Mouse (Mus musculus): ENCODE measurements around the gene Kiz. TPM values are rescaled to one million over a fixed set of nuclear protein-coding genes. Genes with fewer than 3 reads are reported as not detected.

The Kiz gene
- polyA plus RNA-seq, 1 experiment, result 9.6 TPM

DNA sequence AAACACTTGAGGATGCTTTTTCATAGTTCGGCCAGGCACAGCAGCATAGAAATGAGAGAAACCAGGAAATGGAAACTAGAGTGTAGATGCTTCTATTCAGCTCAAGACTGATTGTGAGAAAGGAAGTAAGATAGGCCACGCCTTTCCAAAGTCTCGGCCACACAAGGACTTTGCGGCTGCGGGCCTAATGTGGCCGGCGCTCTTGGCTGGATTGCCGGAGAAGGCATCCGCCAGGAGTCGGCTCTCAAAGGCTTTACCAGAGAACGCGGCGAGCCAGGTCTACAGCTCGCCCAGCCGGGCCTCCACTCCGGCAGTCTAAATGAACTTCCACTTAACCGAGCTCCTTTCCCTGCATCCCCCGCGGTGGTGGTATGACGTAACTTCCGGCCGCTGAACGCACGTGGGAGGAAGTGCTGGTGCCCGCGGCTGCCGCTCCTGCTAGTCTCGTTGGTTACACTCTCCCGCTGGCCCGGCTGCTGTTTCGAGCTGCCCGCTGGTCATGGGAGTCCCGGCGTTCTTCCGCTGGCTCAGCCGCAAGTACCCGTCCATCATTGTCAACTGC is 157.0 kb downstream of the Kiz start, which contains the start of gene Xrn2:
TSS of gene Xrn2 (plus strand) at position 374 of the 562 bp plus-strand sequence.
- no peak for TF ChIP-seq TCF12 (IDR thresholded peaks at IDR 0.05; ENCODE audit: insufficient read depth, poor library complexity, severe bottlenecking)
- TF ChIP-seq POLR2A (IDR thresholded peaks at IDR 0.05; ENCODE audit: insufficient read length, low read depth), result peak; percentile 88
- TF ChIP-seq CEBPB (IDR thresholded peaks at IDR 0.05; ENCODE audit: insufficient read depth, poor library complexity, severe bottlenecking), result no peak
- TF ChIP-seq REST (IDR thresholded peaks at IDR 0.05; ENCODE audit: insufficient read depth, insufficient read length), result no peak
- TF ChIP-seq E2F4 (IDR thresholded peaks at IDR 0.05; ENCODE audit: insufficient read depth), result no peak
- TF ChIP-seq SRF (IDR thresholded peaks at IDR 0.05; ENCODE audit: control insufficient read depth, insufficient read length, low read depth), result no peak
- TF ChIP-seq MAX (IDR thresholded peaks at IDR 0.05; ENCODE audit: low read depth), result no peak
- TF ChIP-seq MYOG (IDR thresholded peaks at IDR 0.05; ENCODE audit: control insufficient read depth in 1 of 3, insufficient read depth in 1 of 3, insufficient read length in 2 of 3, low read depth in 2 of 3), result no peak
- peak; percentile 79 for TF ChIP-seq USF1 (IDR thresholded peaks at IDR 0.05; ENCODE audit: low read depth)
- TF ChIP-seq POLR2AphosphoS2 (IDR thresholded peaks at IDR 0.05; ENCODE audit: insufficient read length, low read depth), result peak; percentile 78
- no peaks in the 10 kb centered on the region for H3K36me3 ChIP-seq (ENCODE audit: control insufficient read depth, insufficient read depth)
- H3K4me3 ChIP-seq, result peak within 1 kb of the TSS; percentile 93
- H3K79me2 ChIP-seq (ENCODE audit: control insufficient read depth, insufficient read depth), result peaks cover 43% of the 10 kb centered on the region
- peak within 1 kb of the TSS; percentile 99 for H3K4me2 ChIP-seq (ENCODE audit: low read depth)
- no peaks in the 10 kb centered on the region for H3K27me3 ChIP-seq (ENCODE audit: control insufficient read depth, insufficient read depth, insufficient read length)
- peak within 1 kb of the TSS; percentile 77 for H3ac ChIP-seq (ENCODE audit: control insufficient read depth, insufficient read length)

DNA sequence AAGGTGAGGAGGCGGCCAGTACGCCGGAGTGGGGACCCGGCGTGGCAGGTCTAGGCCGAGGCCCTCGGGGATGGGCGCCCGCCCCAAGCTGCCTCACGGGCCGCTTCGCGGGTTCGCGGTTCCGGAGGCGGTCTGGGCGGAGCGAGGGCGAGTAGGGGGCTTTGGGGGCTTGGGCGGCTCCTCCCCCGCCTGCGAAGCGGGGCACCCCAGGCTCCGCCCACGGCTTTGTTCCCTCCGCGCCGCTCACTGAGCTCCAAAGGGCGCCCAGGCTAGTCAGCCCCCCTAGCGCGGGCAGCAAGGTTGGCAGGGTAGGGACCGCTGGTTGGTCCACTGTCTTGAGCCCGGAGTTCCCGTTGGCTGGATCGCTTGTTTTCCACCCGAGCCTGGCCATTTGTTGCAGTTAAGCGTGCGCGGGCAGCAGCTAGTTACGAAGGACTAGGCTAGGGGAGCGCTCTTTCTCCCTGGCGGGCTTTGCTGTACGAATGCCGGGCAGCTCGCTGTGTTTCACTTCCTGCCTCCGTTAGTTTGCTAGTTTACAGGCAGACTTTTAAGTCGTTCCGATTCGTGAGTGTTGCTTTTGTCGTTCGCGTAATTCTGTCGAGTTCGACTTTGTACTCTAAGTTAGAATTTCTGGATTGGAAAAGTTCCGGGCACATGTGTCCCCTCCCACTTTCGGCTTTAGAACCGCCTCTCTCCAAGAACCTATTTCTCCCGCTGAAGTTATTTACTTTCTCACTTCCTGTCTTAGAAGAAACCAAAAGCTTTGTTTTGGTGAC is 157.7 kb downstream of the Kiz start:
- TF ChIP-seq MYOG (IDR thresholded peaks at IDR 0.05; ENCODE audit: control insufficient read depth in 1 of 3, insufficient read depth in 1 of 3, insufficient read length in 2 of 3, low read depth in 2 of 3) (peak in 1 of 3 experiments; percentile 7), TCF12 (IDR thresholded peaks at IDR 0.05; ENCODE audit: insufficient read depth, poor library complexity, severe bottlenecking) (no peak), POLR2A (IDR thresholded peaks at IDR 0.05; ENCODE audit: insufficient read length, low read depth) (no peak), TCF3 (IDR thresholded peaks at IDR 0.05; ENCODE audit: insufficient read length, low read depth) (no peak), REST (IDR thresholded peaks at IDR 0.05; ENCODE audit: insufficient read depth, insufficient read length) (no peak), USF1 (IDR thresholded peaks at IDR 0.05; ENCODE audit: low read depth) (no peak), MAX (IDR thresholded peaks at IDR 0.05; ENCODE audit: low read depth) (no peak), E2F4 (IDR thresholded peaks at IDR 0.05; ENCODE audit: insufficient read depth) (peak; percentile 32), MYOD1 (IDR thresholded peaks at IDR 0.05; ENCODE audit: control insufficient read depth in 1 of 3, insufficient read length in 2 of 3, low read depth in 2 of 3) (no peak), SRF (IDR thresholded peaks at IDR 0.05; ENCODE audit: control insufficient read depth, insufficient read length, low read depth) (no peak)
- peak overlapping the region; percentile 81 for H3K4me2 ChIP-seq (ENCODE audit: low read depth)
- no peaks in the 10 kb centered on the region for H3K27me3 ChIP-seq (ENCODE audit: control insufficient read depth, insufficient read depth, insufficient read length)
- peak overlapping the region; percentile 77 for H3ac ChIP-seq (ENCODE audit: control insufficient read depth, insufficient read length)
- no peaks in the 10 kb centered on the region for H3K36me3 ChIP-seq (ENCODE audit: control insufficient read depth, insufficient read depth)
- H3K79me2 ChIP-seq (ENCODE audit: control insufficient read depth, insufficient read depth), result peaks cover 50% of the 10 kb centered on the region
- peak overlapping the region; percentile 93 for H3K4me3 ChIP-seq

DNA sequence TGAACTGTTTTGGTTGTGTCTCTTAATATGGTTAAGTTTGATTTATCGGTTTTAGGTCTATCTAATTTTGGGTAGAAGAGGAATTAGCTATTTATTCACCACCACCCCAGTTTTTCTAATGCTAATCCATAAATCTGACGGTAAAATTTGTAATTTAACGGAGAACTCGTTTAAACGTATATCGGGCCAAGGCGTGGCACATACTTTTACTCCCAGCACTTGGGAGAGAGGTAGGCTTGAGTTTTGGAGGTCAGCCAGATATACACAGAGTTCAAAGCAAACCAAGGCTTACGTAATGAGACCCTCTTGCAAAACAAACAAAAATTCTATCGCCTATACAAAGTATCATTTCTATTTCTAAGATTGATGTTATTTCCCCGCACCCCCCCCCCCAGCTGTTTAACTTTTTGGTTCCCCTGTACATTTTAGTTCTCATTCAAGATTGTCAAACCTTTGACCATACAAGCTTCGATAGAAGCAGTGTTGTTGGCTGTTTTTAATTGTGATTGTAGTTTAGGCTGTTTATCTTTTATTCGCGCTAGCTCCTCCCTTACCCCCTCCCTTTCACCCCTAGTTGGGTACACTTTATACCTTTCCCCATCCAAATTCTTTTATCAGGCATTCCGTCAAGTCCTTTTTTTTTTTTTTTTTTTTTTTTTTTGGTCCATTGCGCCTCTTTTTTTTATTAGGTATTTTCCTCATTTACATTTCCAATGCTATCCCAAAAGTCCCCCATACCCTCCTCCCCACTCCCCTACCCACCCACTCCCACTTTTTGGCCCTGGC is 158.6 kb downstream of the Kiz start:
- no peaks in the 10 kb centered on the region for H3K36me3 ChIP-seq (ENCODE audit: control insufficient read depth, insufficient read depth)
- no peaks in the 10 kb centered on the region for H3K27me3 ChIP-seq (ENCODE audit: control insufficient read depth, insufficient read depth, insufficient read length)
- peak overlapping the region; percentile 77 for H3ac ChIP-seq (ENCODE audit: control insufficient read depth, insufficient read length)
- H3K4me3 ChIP-seq, result peak overlapping the region; percentile 93
- TF ChIP-seq MAX (IDR thresholded peaks at IDR 0.05; ENCODE audit: low read depth) (no peak), MYOD1 (IDR thresholded peaks at IDR 0.05; ENCODE audit: control insufficient read depth in 1 of 3, insufficient read length in 2 of 3, low read depth in 2 of 3) (no peak), MYOG (IDR thresholded peaks at IDR 0.05; ENCODE audit: control insufficient read depth in 1 of 3, insufficient read depth in 1 of 3, insufficient read length in 2 of 3, low read depth in 2 of 3) (no peak), TCF12 (IDR thresholded peaks at IDR 0.05; ENCODE audit: insufficient read depth, poor library complexity, severe bottlenecking) (no peak), REST (IDR thresholded peaks at IDR 0.05; ENCODE audit: insufficient read depth, insufficient read length) (no peak), POLR2AphosphoS2 (IDR thresholded peaks at IDR 0.05; ENCODE audit: insufficient read length, low read depth) (no peak), POLR2A (IDR thresholded peaks at IDR 0.05; ENCODE audit: insufficient read length, low read depth) (no peak), E2F4 (IDR thresholded peaks at IDR 0.05; ENCODE audit: insufficient read depth) (no peak)
- H3K79me2 ChIP-seq (ENCODE audit: control insufficient read depth, insufficient read depth), result peaks cover 59% of the 10 kb centered on the region
- H3K4me2 ChIP-seq (ENCODE audit: low read depth), result peak overlapping the region; percentile 81

Other genes with a start within 250 kb of the Kiz start
- 40.7 TPM for gene Xrn2, start 157.1 kb downstream of the Kiz start, polyA plus RNA-seq (2012; fragmentation: generic; extraction: Trizol)
- gene Nkx2-4, start 229.6 kb downstream of the Kiz start, polyA plus RNA-seq (2012; fragmentation: generic; extraction: Trizol), result not detected